Mouse (Mus musculus): ENCODE data around the gene Olfr622. TPM values are rescaled to one million over a fixed set of nuclear protein-coding genes. Genes with fewer than 3 reads are reported as not detected.

Gene Olfr622
- total and polyA plus RNA-seq, 3 experiments = 0.16 TPM; not detected in 2

DNA sequence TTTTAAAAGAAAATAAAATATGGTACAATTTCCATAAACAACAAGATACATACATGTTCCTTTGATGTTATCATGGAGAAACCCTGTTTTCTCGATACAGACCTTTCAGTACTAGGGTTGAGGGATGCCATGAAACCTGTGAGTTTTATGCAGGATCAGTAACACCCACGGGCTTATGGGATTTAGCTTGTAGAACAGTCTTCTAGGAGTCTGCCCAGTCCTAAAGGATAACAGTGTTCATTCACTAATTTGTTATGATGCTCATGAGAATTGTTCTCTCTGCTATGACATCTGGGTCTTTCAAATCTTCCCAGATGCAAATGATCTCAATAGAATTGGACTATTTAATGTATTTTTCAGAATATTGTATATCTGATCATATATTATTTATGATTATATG is 30.1 kb downstream of the Olfr622 start, which contains the start of gene Olfr620:
TSS of gene Olfr620 (minus strand) at position 101 of the 400 bp plus-strand sequence.
- no peak for TF ChIP-seq CTCF (IDR thresholded peaks at IDR 0.05; ENCODE audit: low read depth, low read length)
- no peak for TF ChIP-seq POLR2AphosphoS5 (IDR thresholded peaks at IDR 0.05; ENCODE audit: insufficient replicate concordance, low read depth, low read length)
- no peak for TF ChIP-seq GATA2 (IDR thresholded peaks at IDR 0.05; ENCODE audit: borderline replicate concordance, low read depth, low read length)
- TF ChIP-seq TAL1 (conservative IDR thresholded peaks at IDR 0.05; ENCODE audit: low read depth, low read length) = no peak
- TF ChIP-seq GATA1 (IDR thresholded peaks at IDR 0.05; ENCODE audit: borderline replicate concordance, low read length) = no peak
- Histone ChIP-seq H3K4me3 (ENCODE audit: low read depth, low read length) (no peak within 1 kb of the TSS), H3K36me3 (replicated peaks) (no peaks in the 10 kb centered on the region), H3K27me3 (ENCODE audit: insufficient read depth, low read length) (no peaks in the 10 kb centered on the region), H3K4me1 (ENCODE audit: insufficient read depth, low read depth, low read length) (no peaks in the 10 kb centered on the region), H3K9me3 (replicated peaks) (no peaks in the 10 kb centered on the region)
- ATAC-seq (ENCODE audit: extremely low read depth, insufficient number of reproducible peaks, low FRiP score, poor library complexity, severe bottlenecking) (no peak), DNase-seq (ENCODE audit: low spot score) (no peak)

DNA sequence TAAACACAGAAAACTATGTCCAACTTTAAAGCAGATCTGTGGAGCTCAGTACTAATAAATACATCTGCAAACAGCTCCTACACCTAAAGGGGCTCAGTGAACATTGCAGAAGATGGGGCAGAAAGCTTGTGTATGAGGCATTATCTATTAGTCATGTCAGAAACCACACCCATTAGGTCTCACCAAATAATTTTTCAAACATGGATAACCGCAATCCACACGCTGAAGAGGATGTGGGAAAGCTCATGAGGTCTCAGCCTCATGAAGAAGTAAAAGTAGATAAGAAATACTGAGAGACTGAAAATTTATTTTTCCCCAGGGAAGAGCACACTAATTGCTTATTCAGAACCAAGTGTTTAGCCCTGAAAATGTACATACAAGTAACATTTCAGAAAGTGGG is 35.1 kb downstream of the Olfr622 start:
- Histone ChIP-seq H3K9me3 (replicated peaks) (no peaks in the 10 kb centered on the region), H3K4me3 (ENCODE audit: low read depth, low read length) (no peak overlapping the region), H3K27me3 (ENCODE audit: insufficient read depth, low read length) (no peaks in the 10 kb centered on the region), H3K36me3 (replicated peaks) (no peaks in the 10 kb centered on the region), H3K4me1 (ENCODE audit: insufficient read depth, low read depth, low read length) (no peaks in the 10 kb centered on the region)
- TF ChIP-seq GATA1 (IDR thresholded peaks at IDR 0.05; ENCODE audit: borderline replicate concordance, low read length) (no peak), GATA2 (IDR thresholded peaks at IDR 0.05; ENCODE audit: borderline replicate concordance, low read depth, low read length) (no peak), TAL1 (conservative IDR thresholded peaks at IDR 0.05; ENCODE audit: low read depth, low read length) (no peak), POLR2AphosphoS5 (IDR thresholded peaks at IDR 0.05; ENCODE audit: insufficient replicate concordance, low read depth, low read length) (no peak), CTCF (IDR thresholded peaks at IDR 0.05; ENCODE audit: low read depth, low read length) (no peak)
- ATAC-seq (ENCODE audit: extremely low read depth, insufficient number of reproducible peaks, low FRiP score, poor library complexity, severe bottlenecking) (no peak), DNase-seq (ENCODE audit: low spot score) (no peak)

DNA sequence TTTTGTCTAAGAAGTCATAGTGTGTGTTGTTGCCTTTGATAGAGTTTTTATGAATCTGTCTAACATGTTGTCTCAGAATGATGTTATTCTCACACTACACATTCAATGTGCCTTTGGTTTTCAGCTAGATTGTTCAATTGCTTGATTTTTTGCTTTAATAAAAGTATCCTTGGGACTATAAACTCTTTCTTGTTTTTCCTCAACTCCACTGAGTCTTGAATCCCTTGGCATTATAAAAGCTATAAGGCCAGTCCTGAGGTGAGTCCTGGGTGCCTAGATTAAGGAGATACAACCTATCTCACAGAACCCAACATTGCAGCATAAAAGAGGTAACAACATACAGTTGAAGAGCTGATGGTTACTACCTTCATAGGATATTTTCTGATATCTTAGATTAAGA is 42.2 kb downstream of the Olfr622 start, which contains the start of gene Olfr619:
TSS of gene Olfr619 (plus strand) at position 301 of the 400 bp plus-strand sequence.
- Histone ChIP-seq H3K9me3 (replicated peaks) (no peaks in the 10 kb centered on the region), H3K36me3 (replicated peaks) (no peaks in the 10 kb centered on the region), H3K27me3 (ENCODE audit: insufficient read depth, low read length) (no peaks in the 10 kb centered on the region), H3K4me3 (ENCODE audit: low read depth, low read length) (no peak within 1 kb of the TSS), H3K4me1 (ENCODE audit: insufficient read depth, low read depth, low read length) (no peaks in the 10 kb centered on the region)
- ATAC-seq (ENCODE audit: extremely low read depth, insufficient number of reproducible peaks, low FRiP score, poor library complexity, severe bottlenecking) = no peak
- DNase-seq (ENCODE audit: low spot score) = no peak
- no peak for TF ChIP-seq TAL1 (conservative IDR thresholded peaks at IDR 0.05; ENCODE audit: low read depth, low read length)
- no peak for TF ChIP-seq GATA2 (IDR thresholded peaks at IDR 0.05; ENCODE audit: borderline replicate concordance, low read depth, low read length)
- TF ChIP-seq CTCF (IDR thresholded peaks at IDR 0.05; ENCODE audit: low read depth, low read length) = no peak
- TF ChIP-seq POLR2AphosphoS5 (IDR thresholded peaks at IDR 0.05; ENCODE audit: insufficient replicate concordance, low read depth, low read length) = no peak
- TF ChIP-seq GATA1 (IDR thresholded peaks at IDR 0.05; ENCODE audit: borderline replicate concordance, low read length) = no peak

DNA sequence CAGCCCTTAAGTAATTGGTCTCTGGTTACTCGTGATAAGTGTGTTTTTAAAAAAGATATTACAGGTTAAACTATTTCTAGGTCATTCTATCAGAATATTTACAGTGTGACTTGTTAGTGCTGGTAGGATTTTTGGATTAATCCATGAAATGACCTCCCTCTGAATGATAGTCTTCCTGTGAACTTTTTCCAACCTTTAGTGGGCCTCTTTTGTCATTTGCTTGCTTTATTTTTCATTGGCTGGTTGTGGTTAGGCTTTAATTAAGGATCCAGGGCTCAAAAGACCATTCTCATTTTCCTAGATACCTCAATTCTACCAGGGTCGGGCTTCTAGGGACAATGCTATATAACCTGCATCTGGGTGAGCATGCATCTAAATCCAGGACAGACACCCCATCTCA is 52.7 kb downstream of the Olfr622 start, which contains the start of gene Olfr618:
TSS of gene Olfr618 (plus strand) at position 301 of the 400 bp plus-strand sequence.
- Histone ChIP-seq H3K36me3 (replicated peaks) (no peaks in the 10 kb centered on the region), H3K27me3 (ENCODE audit: insufficient read depth, low read length) (no peaks in the 10 kb centered on the region), H3K4me1 (ENCODE audit: insufficient read depth, low read depth, low read length) (no peaks in the 10 kb centered on the region), H3K4me3 (ENCODE audit: low read depth, low read length) (no peak within 1 kb of the TSS), H3K9me3 (replicated peaks) (no peaks in the 10 kb centered on the region)
- ATAC-seq (ENCODE audit: extremely low read depth, insufficient number of reproducible peaks, low FRiP score, poor library complexity, severe bottlenecking) (no peak), DNase-seq (ENCODE audit: low spot score) (no peak)
- TF ChIP-seq POLR2AphosphoS5 (IDR thresholded peaks at IDR 0.05; ENCODE audit: insufficient replicate concordance, low read depth, low read length) = no peak
- no peak for TF ChIP-seq GATA2 (IDR thresholded peaks at IDR 0.05; ENCODE audit: borderline replicate concordance, low read depth, low read length)

Other genes starting within 250 kb of the Olfr622 start
Only the 20 nearest of the 32 such genes appear.
- gene Olfr609, start 144.6 kb downstream of the Olfr622 start, total RNA-seq (2014; fragmentation: Nextera tagmentation) = not detected in 2 replicates
- not detected in 2 replicates for gene Olfr609, start 144.6 kb downstream of the Olfr622 start, total RNA-seq (2017)
- gene Olfr609, start 144.6 kb downstream of the Olfr622 start, polyA plus RNA-seq (2012) = not detected in 2 replicates
- not detected in 2 replicates for gene Olfr610, start 130.6 kb downstream of the Olfr622 start, total RNA-seq (2014; fragmentation: Nextera tagmentation)
- gene Olfr610, start 130.6 kb downstream of the Olfr622 start, total RNA-seq (2017) = 0.11 and 0.12 TPM in 2 replicates
- gene Olfr610, start 130.6 kb downstream of the Olfr622 start, polyA plus RNA-seq (2012) = not detected in 2 replicates
- gene Olfr611, start 121.9 kb downstream of the Olfr622 start, total RNA-seq (2014; fragmentation: Nextera tagmentation) = not detected in 2 replicates
- gene Olfr611, start 121.9 kb downstream of the Olfr622 start, total RNA-seq (2017) = 0.17 TPM in 1 of 2 replicates, not detected in the other
- not detected in 2 replicates for gene Olfr611, start 121.9 kb downstream of the Olfr622 start, polyA plus RNA-seq (2012)
- gene Olfr612, start 100.0 kb downstream of the Olfr622 start, total RNA-seq (2014; fragmentation: Nextera tagmentation) = not detected in 2 replicates
- 0.35 TPM in 1 of 2 replicates, not detected in the other for gene Olfr612, start 100.0 kb downstream of the Olfr622 start, total RNA-seq (2017)
- not detected in 2 replicates for gene Olfr612, start 100.0 kb downstream of the Olfr622 start, polyA plus RNA-seq (2012)
- gene Olfr613, start 94.6 kb downstream of the Olfr622 start, total RNA-seq (2014; fragmentation: Nextera tagmentation) = not detected in 2 replicates
- 0.05 TPM in 1 of 2 replicates, not detected in the other for gene Olfr613, start 94.6 kb downstream of the Olfr622 start, total RNA-seq (2017)
- gene Olfr613, start 94.6 kb downstream of the Olfr622 start, polyA plus RNA-seq (2012) = not detected in 2 replicates
- gene Olfr615, start 86.6 kb downstream of the Olfr622 start, total RNA-seq (2014; fragmentation: Nextera tagmentation) = not detected in 2 replicates
- gene Olfr615, start 86.6 kb downstream of the Olfr622 start, total RNA-seq (2017) = 0.12 TPM in 1 of 2 replicates, not detected in the other
- gene Olfr615, start 86.6 kb downstream of the Olfr622 start, polyA plus RNA-seq (2012) = not detected in 2 replicates
- gene Olfr616, start 73.6 kb downstream of the Olfr622 start, total RNA-seq (2014; fragmentation: Nextera tagmentation) = not detected in 2 replicates
- 0.55 TPM in 1 of 2 replicates, not detected in the other for gene Olfr616, start 73.6 kb downstream of the Olfr622 start, total RNA-seq (2017)
- not detected in 2 replicates for gene Olfr616, start 73.6 kb downstream of the Olfr622 start, polyA plus RNA-seq (2012)
- gene Olfr617, start 69.6 kb downstream of the Olfr622 start, total RNA-seq (2014; fragmentation: Nextera tagmentation) = not detected in 2 replicates
- 0.49 TPM in 1 of 2 replicates, not detected in the other for gene Olfr617, start 69.6 kb downstream of the Olfr622 start, total RNA-seq (2017)
- gene Olfr617, start 69.6 kb downstream of the Olfr622 start, polyA plus RNA-seq (2012) = not detected in 2 replicates
- gene Olfr618, start 52.6 kb downstream of the Olfr622 start, total RNA-seq (2014; fragmentation: Nextera tagmentation) = not detected in 2 replicates
- 0.05 TPM in 1 of 2 replicates, not detected in the other for gene Olfr618, start 52.6 kb downstream of the Olfr622 start, total RNA-seq (2017)
- gene Olfr618, start 52.6 kb downstream of the Olfr622 start, polyA plus RNA-seq (2012) = not detected in 2 replicates
- gene Olfr619, start 42.1 kb downstream of the Olfr622 start, total RNA-seq (2014; fragmentation: Nextera tagmentation) = not detected in 2 replicates
- not detected in 2 replicates for gene Olfr619, start 42.1 kb downstream of the Olfr622 start, total RNA-seq (2017)
- gene Olfr619, start 42.1 kb downstream of the Olfr622 start, polyA plus RNA-seq (2012) = not detected in 2 replicates
- not detected in 2 replicates for gene Olfr620, start 30.2 kb downstream of the Olfr622 start, total RNA-seq (2014; fragmentation: Nextera tagmentation)
- gene Olfr620, start 30.2 kb downstream of the Olfr622 start, total RNA-seq (2017) = 0.05 and 0.06 TPM in 2 replicates
- not detected in 2 replicates for gene Olfr620, start 30.2 kb downstream of the Olfr622 start, polyA plus RNA-seq (2012)
- gene Olfr623, start 21.0 kb upstream of the Olfr622 start, total RNA-seq (2014; fragmentation: Nextera tagmentation) = not detected in 2 replicates
- gene Olfr623, start 21.0 kb upstream of the Olfr622 start, total RNA-seq (2017) = 0.05 TPM in 1 of 2 replicates, not detected in the other
- gene Olfr623, start 21.0 kb upstream of the Olfr622 start, polyA plus RNA-seq (2012) = not detected in 2 replicates
- gene Olfr624, start 28.5 kb upstream of the Olfr622 start, total RNA-seq (2014; fragmentation: Nextera tagmentation) = not detected in 2 replicates
- gene Olfr624, start 28.5 kb upstream of the Olfr622 start, total RNA-seq (2017) = 0.12 and 0.22 TPM in 2 replicates
- not detected in 2 replicates for gene Olfr624, start 28.5 kb upstream of the Olfr622 start, polyA plus RNA-seq (2012)
- gene Olfr625-ps1, start 40.0 kb upstream of the Olfr622 start, total RNA-seq (2014; fragmentation: Nextera tagmentation) = not detected in 2 replicates
- gene Olfr625-ps1, start 40.0 kb upstream of the Olfr622 start, total RNA-seq (2017) = not detected in 2 replicates
- gene Olfr625-ps1, start 40.0 kb upstream of the Olfr622 start, polyA plus RNA-seq (2012) = not detected in 2 replicates
- not detected in 2 replicates for gene Olfr243, start 72.0 kb upstream of the Olfr622 start, total RNA-seq (2014; fragmentation: Nextera tagmentation)
- not detected in 2 replicates for gene Olfr243, start 72.0 kb upstream of the Olfr622 start, total RNA-seq (2017)
- gene Olfr243, start 72.0 kb upstream of the Olfr622 start, polyA plus RNA-seq (2012) = not detected in 2 replicates
- gene Olfr628, start 87.7 kb upstream of the Olfr622 start, total RNA-seq (2014; fragmentation: Nextera tagmentation) = not detected in 2 replicates
- 0.33 TPM in 1 of 2 replicates, not detected in the other for gene Olfr628, start 87.7 kb upstream of the Olfr622 start, total RNA-seq (2017)
- not detected in 2 replicates for gene Olfr628, start 87.7 kb upstream of the Olfr622 start, polyA plus RNA-seq (2012)
- not detected in 2 replicates for gene Olfr629, start 102.2 kb upstream of the Olfr622 start, total RNA-seq (2014; fragmentation: Nextera tagmentation)
- 0.16 TPM in 1 of 2 replicates, not detected in the other for gene Olfr629, start 102.2 kb upstream of the Olfr622 start, total RNA-seq (2017)
- not detected in 2 replicates for gene Olfr629, start 102.2 kb upstream of the Olfr622 start, polyA plus RNA-seq (2012)
- gene Olfr630, start 114.6 kb upstream of the Olfr622 start, total RNA-seq (2014; fragmentation: Nextera tagmentation) = not detected in 2 replicates
- 0.11 TPM in 1 of 2 replicates, not detected in the other for gene Olfr630, start 114.6 kb upstream of the Olfr622 start, total RNA-seq (2017)
- gene Olfr630, start 114.6 kb upstream of the Olfr622 start, polyA plus RNA-seq (2012) = not detected in 2 replicates
- gene Olfr69, start 128.9 kb upstream of the Olfr622 start, total RNA-seq (2014; fragmentation: Nextera tagmentation) = not detected in 2 replicates
- gene Olfr69, start 128.9 kb upstream of the Olfr622 start, total RNA-seq (2017) = not detected in 2 replicates
- gene Olfr69, start 128.9 kb upstream of the Olfr622 start, polyA plus RNA-seq (2012) = not detected in 2 replicates
- gene Olfr68, start 137.0 kb upstream of the Olfr622 start, total RNA-seq (2014; fragmentation: Nextera tagmentation) = not detected in 2 replicates
- gene Olfr68, start 137.0 kb upstream of the Olfr622 start, total RNA-seq (2017) = 0.06 and 0.22 TPM in 2 replicates
- not detected in 2 replicates for gene Olfr68, start 137.0 kb upstream of the Olfr622 start, polyA plus RNA-seq (2012)

Measured in G1E (cell line).